Mouse (Mus musculus) CH12.LX (cell line): Measurements from ENCODE around the gene Psme1.

Source experiments
- HCFC1 ChIP-seq: IDR thresholded peaks from 2 replicates; pipeline ENCODE4 v1.6.1; 2012; ENCODE audit warnings: low read depth, mild to moderate bottlenecking, inconsistent platforms, low read length, improper control_type of control experiment
- MAX ChIP-seq: IDR thresholded peaks from 2 replicates; pipeline ENCODE4 v1.6.1; 2011; ENCODE audit warnings: low read length, improper control_type of control experiment
- MXI1 ChIP-seq: IDR thresholded peaks from 2 replicates; pipeline ENCODE4 v1.6.1; 2011; ENCODE audit warnings: mild to moderate bottlenecking, low read depth, low read length, improper control_type of control experiment
- POLR2A ChIP-seq: IDR thresholded peaks from 2 replicates; pipeline ENCODE4 v1.6.1; 2011; ENCODE audit warnings: low read depth, mild to moderate bottlenecking, improper control_type of control experiment, low read length
- TBP ChIP-seq: conservative IDR thresholded peaks from 2 replicates; pipeline ENCODE4 v1.6.1; 2011; ENCODE audit warnings: low read depth, low read length, improper control_type of control experiment
- USF1 ChIP-seq: IDR thresholded peaks from 2 replicates; pipeline ENCODE4 v1.6.1; 2014; ENCODE audit warnings: low read depth, mild to moderate bottlenecking, inconsistent platforms, low read length, improper control_type of control experiment
- ZKSCAN1 ChIP-seq: IDR thresholded peaks from 2 replicates; pipeline ENCODE4 v1.6.1; 2012; ENCODE audit warnings: low read depth, inconsistent platforms, low read length, improper control_type of control experiment, borderline replicate concordance

DNA sequence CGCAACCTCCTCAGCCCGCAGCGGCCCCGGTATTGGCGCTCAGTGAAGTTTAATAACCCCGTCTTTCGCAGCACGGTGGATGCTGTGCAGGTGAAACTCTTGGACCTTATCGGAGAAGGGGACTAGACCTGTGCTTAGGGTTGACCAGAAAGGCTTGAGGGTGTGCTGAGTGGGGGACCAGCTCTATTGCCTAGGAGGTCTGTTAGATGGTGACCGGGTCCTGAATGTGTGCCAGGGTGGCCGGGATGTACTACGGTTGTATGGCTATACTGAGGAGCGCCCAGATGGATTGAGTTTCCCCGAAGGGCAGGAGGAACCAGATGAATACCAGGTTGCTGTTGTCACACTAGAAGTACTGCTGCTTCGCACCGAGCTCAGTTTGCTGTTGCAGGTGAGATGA lies 14.3 kb downstream of the Psme1 start:
- TF ChIP-seq TBP: no peak
- TF ChIP-seq POLR2A: no peak
- no peak for TF ChIP-seq ZKSCAN1
- TF ChIP-seq MAX: no peak
- no peak for TF ChIP-seq USF1
- no peak for TF ChIP-seq MXI1
- TF ChIP-seq HCFC1: no peak
